Mouse (Mus musculus) kidney, postnatal 36 days (tissue): ENCODE data around the gene Gm11549.

Source experiments
- DNase-seq, 2 experiments: peaks; one replicate each; pipeline ENCODE4 v3.0.0; 2021 to 2022; ENCODE audit warnings: mixed read lengths in 2 of 2

The Gm11549 gene

DNA sequence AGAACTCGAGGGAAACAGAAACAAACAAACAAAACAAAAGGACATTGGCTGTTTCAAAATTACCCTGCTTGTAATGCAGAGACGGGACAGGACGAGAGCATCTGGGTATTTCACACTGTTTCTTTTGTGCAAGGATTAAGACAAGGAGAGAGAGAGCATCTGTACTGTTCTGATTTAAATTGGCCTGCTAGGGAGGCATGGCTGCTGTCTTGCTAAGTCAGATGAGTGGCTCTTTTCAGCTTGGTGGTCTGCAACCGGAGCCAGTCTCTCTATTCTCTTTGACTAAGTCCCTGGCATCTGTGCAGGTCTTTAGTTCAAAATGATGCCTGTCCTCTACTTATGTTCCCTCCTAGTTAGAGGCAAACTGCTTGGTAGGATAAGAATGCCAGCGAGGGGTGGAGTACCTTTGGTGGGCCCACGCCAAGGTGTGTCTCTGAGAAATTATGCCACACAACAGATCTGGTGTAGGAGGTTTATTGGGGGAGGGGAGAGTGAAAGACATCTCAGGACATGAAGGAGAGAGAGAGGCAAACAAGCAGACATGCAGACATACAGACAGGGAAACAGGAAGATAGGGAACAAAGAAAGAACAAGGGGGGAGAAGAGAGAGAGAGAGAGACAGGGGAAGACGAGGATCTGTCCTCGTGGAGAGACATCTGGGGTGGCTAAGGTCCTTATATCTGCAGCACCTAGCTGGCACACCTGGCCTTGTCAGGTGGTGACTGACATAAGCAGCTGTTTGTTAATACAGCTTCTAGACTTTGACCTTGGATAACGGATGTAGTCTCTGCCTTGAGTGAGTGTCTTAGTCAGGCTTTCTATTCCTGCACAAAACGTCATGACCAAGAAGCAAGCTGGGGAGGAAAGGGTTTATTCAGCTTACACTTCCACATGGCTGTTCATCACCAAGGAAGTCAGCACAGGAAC, 15.5 kb downstream of the Gm11549 start:
- no peak for DNase-seq

DNA sequence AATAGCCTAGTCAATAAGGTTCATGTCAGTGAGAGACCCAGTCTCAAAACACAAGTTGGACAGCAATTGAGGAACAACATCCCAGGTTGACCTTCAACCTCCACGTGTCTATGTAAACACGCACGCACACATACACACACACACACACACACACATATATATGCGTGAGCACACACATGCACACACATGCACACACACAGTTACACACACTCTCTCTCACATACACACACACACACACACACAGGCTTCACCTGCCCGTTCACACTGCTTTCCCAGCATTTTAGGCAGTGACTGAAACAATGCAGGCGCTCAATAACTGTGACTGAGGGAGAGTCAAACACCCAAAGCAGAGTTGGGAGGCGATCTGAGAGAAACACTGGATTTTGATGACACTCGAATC, 16.3 kb downstream of the Gm11549 start:
- no peak for DNase-seq

DNA sequence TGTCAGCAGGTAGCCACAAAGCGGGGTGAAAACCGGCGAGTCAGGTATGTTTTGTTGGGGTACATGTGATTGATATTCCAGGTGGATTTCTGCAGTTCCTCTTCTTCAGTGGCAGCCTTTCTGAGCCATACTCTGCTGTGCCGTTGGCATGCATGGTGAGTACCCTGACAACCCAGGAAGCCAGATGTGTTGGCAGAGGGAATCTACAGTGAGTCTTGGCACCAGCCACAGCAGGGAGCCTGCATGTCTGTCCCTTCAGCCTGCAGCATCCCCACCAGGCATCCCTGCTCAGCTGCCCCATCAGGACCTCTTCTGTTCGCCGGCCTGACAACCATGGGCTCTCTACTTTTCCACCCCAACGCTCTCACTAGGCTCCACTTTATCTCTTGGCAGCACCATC, 20.1 kb downstream of the Gm11549 start:
- DNase-seq = no peak

DNA sequence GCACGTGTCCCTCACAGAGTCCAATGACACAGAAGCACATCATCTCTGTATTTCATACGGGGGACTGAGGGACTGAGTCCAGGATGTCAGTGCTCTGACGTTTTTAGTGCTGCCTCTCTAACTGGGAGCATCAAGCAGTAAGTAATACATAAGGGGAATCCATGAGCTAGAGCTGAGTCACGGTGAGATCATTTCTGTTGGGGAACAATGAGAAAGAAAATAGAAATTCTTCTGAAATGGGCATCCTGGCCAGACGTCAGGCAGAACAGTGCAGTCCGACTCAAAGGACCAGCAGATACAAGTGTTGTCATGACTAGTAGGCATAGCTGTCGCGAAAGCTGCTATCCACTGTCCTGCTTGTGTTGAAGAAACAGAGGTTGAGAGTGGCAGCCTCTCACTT, 20.6 kb downstream of the Gm11549 start:
- DNase-seq = no peak

DNA sequence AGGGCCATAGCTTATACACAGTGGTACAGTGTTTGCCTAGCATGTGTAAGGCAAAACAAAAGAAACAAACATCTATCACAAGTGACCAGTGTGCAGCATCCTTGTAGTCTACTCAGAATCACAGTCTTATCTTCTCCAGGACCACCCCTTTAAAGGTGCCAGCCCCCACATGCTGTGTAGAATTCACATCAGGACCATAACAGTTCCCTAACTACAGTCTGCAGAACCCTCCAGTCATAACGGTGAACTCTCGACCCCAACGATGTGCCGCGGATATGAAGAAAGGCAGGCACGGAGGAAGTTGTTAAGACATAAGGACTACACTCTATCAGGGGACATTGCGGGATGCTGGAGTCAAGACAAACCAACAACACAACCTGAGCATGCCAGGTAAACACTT, 22.2 kb downstream of the Gm11549 start:
- DNase-seq = no peak

DNA sequence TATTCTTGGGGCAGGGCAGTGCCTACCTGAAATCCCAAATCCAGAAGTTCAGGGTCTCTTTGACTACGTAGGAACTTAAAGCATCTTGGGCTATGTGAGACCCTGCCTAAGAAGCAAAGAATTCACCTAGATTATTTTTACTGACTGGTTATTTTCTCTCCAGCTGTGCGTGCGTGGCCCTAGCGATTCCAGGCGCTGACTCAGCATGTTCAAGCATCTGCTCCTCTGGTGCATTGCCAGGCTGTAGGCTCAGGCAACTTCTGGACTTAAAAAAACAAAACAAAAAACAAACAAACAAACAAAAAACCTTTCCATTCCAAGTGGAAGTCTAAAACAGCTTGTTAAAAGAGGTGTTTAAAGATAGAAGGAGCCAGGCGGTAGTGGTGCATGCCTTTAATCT, 23.4 kb downstream of the Gm11549 start:
- DNase-seq = no peak

DNA sequence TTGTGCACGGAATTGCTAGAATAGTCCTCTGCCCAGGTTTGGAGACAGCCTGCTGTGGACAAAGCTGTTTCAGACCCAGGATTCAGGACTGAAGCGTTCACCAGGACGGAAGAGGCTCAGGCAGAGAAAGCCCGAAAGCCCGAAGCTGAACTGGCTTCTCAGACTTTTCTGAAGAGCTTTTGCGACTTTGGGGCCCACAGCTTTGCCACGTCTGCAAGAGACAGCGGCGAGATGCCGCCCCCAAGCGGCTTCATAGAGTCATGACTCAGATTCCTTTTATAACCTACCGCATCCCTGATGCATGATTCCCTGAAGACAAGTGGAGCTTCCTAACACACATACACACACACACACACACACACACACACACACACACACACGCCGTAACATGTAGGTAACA, 24.9 kb downstream of the Gm11549 start:
- DNase-seq = peak; percentile 57 to 87

DNA sequence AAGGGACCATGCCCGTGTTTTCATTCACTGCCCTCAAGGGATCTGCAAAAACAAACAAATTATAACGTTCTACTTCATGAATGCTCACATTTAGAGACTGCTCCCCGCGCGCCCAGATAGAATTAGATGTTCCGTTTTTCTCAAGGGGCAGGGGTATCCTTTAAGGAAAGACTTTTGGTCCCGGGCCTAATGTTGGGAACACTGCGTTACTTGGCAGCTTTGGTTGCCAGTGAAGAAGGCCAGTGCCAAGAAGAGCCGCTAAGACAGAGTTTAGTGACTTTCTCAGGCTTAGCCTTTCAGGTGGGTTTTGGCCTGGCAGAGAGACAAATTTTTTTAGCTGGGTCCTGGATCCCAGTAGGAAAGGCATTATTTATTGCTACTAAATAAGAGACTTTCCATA, 25.3 kb downstream of the Gm11549 start:
- DNase-seq = no peak

DNA sequence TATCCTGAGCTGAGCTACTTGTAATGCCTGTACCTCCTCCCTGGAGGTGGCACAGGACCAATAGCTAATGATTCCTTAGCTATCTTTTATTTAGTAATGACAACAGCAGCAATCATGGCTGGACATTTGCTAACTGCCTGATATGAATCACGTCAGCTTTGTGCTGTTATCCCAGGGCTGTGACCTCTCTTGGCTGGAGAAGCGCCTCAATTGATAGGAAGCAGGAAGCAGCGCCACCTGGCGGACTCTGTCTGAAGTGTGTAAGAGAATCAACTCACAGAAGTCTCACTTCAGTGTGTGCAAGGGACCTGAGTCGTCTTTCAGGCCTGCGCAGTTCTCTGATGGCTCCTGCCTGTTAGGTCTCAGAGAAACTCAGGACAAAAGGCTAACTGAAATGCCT, 26.2 kb downstream of the Gm11549 start:
- peak; percentile 87 to 96 for DNase-seq

DNA sequence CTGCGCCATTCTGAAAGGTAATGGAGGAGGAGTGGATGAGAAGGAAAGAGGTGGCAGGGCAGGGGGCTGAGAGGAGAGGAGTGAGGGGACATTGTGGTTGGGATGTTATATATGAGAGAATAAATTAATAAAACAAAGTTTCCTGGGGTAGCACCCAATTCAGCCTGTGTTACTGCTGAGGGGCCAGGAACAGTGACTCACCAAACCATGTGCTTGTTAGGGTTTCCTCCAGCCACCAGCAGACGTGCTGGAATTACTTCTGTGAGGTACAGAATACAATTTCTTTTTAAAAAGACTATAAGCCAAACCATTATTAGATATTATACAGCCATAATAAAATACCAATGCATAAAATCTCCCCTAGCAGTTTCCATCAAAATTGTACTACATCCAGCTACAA, 27.0 kb downstream of the Gm11549 start:
- DNase-seq = no peak

DNA sequence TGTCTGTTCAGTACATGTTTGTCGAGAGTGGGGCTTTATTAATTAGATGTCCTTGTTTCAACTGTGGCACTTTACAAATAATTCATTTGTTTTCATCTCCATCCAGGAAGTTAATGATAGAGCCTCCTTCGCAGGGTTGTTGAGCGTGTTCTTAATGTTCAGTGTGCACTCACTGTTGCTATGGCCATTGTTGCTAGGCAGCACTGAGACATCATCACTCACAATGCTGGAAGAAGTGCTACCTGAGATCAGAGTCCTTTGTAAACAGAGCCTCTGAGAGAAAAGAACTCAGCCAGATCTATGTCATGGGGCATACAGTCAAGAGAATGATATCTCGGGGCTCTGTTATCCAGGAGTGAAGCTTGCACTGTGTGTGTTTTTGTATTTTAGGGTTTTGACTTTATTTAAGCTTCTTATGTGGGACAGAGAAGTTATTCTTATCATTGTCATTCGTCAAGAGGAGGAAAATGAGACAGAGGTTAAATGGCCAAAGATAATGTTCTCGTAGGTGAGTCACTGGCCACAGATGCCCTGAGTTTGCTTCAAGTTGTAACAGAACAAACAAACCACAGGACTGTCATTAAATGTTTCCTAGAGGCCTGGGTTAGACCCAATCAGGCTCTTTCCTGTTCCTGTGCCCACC, 27.9 kb downstream of the Gm11549 start:
- no peak for DNase-seq

DNA sequence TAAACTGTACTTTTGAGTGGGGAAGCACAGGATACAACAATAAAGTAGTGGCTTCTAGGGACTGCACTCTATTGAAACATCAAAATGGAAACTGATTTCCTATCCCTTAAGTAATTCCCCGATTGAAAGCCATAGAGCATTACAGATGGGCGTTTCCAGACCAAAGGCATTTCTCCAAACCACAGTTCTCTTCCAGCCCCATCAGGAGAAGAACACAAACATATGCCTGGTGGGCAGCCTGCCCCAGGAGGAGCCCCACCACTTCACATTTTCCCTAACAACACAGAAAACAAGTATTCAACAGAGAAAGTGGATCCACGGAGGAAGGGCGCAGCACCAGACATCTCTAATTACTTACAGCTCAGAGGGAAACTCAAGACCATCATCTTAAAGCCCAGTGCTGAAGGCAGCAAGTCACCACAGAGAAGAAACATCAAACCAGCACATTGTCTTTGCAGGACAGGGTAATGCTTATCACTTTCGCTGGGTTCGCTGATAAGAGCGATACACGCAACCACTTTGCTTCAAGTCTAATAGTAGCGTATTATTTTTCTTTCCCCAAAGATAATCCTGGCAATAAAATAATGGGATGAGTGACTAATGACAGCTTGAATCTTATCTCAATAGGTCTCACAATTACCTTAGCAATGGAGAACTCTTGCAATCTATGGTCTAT, 28.8 kb downstream of the Gm11549 start:
- no peak for DNase-seq

DNA sequence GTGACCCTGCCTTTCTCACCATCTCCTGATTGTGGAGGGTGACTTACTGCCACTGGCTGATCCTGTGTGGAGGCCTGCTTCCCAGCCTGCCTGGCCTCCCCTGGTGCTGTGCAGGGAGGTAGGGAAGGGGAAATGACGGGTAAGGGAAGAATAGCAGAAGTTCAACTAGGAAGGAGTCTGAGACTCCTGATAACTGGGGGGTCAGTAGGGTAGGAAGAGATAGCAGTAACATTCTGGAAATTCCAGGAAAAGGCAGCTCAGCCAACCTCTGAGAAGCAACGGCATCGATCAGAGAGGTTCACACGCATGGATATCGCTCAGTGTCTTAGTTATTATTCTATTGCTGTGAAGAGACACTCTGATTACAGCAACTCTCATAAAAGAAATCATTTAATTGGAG, 30.1 kb downstream of the Gm11549 start:
- DNase-seq = no peak

DNA sequence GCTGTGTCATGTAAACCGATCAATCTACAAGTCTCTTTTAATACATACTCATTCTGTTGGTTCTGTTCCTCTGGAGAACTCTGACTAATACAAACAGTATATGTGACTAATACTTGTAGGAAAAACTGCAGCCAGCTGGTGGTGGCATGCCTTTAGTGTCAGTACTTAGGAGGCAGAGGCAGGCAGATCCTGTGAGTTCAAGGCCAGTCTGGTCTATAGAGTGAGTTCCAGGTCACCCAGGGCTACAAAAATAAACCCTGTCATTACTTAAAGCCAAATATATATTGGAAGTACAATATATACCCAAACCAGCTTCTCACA, 32.1 kb downstream of the Gm11549 start:
- DNase-seq = no peak

DNA sequence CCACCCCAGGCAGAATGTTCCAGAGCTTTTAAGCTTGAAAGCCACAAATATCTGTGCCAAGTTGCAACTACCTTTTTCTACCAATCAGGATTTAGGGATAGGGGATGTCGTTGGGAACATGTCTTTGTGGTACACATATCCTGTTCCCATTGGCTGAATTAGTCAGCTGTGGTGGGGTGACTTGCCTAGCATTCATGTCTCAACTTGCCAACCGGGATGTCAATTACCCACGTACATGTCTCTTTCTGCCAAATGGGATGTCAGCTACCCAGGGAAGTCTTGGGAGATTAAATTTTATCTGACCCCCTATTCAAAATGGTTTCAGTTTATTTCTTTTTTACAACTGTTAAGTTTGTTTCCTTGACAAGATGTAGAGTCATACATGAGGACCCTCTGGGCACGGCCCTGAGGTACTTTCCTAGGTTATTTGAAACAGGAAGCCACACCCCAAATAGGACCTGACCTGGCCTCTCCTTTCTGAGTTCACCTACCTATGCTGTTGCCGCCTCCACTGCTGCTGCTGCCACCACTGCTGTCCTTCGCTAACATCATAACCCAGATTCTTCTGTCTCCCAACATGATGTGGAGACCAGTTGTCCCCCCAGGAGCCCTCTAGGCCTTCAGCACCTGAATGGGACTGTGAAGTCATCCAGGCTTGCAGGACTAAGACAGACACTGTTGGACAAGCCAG, 32.6 kb downstream of the Gm11549 start:
- DNase-seq = no peak

DNA sequence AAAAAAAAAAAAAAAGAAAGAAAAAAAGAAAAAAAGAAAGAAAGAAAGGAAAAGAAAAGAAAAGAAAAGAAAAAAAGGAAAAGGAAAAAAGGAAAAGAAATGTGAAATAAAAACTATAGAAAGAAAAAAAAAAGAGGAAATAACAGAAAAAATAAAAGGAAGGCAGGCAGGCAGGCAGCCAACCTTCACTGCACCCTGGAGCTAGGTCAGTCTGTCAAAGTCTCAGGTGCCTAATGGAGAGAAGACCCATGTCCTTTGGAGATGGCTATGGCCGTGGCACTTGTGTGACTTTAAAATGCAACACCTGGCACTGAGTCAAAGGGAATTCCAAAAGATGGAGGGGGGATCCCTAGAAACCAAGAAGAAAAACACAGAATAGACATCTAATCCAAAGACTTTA, 33.2 kb downstream of the Gm11549 start:
- DNase-seq = no peak

DNA sequence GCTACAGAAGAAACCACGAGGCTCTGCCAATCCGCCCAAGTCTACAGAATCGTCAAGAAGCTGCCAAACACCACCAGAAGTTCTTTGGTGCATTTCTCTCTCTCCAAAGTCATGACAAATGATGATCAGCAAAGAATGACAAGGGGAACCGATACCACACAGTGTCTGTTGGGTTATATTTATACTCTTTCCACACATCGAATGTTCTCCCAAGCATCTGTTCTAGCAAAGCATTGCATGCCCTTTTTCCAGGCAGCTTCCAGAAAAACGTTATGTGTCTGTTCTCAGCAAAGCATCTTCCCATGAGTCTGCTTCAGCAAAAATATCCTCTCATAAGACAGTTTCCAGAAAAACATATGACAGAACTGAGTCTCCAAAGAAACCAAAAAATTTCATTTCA, 34.7 kb downstream of the Gm11549 start:
- DNase-seq = no peak

DNA sequence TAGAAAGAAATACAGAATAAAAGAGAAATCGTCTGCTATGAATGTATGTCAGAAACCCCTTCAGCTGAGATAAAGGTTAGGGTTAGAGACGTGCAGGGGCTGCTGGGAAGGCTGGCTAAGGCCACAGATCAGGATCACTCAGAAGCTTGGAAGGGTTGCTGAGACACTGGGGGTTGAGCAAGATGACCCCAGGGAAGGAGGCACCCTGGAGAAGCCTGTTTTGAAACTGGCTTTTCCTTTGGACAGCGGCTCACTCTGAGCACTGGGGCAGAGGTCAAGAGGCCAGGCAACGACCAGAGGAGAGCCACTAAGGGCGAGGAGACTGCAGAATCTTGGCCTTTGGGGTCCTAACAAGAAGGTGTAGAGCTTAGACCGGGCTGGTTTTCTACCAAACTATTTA, 35.4 kb downstream of the Gm11549 start:
- DNase-seq = no peak

DNA sequence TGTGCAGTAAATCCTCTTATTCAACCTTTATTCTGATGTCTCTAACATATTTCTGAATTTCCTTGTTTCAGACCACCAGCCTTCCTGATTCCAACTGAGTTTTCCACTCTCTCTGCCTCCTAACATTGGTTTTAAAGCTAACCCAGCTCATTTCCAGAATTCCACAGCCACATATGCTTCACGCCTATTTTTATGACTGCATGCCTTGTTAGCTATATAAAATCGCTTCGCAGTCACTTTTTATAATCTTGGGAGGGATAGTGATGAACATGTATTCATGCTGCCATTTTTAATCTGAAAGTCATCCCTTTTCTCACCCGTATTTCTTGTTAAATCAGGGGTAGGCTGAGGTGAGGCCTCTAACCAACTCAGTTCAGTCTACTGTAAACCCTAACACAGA, 37.3 kb downstream of the Gm11549 start:
- no peak for DNase-seq

DNA sequence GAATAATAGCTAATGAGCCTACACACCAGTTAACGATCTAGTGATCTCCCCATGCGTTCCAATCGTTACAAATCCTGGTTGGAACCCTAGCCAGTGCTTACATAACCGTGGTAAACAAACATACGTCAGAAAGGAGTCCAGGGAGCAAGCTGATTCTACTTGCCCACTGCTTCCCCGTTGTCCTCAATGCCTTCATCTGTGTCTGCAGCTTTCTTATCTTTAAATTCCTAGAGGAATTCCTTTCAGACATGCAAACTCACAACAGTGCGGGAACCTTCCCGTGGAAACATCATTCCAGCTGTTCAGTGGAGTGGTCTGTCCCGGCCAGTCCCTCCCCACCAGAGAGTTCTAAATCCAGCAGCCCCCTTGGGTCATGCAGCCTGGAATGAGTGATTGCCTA, 38.7 kb downstream of the Gm11549 start:
- DNase-seq = no peak

DNA sequence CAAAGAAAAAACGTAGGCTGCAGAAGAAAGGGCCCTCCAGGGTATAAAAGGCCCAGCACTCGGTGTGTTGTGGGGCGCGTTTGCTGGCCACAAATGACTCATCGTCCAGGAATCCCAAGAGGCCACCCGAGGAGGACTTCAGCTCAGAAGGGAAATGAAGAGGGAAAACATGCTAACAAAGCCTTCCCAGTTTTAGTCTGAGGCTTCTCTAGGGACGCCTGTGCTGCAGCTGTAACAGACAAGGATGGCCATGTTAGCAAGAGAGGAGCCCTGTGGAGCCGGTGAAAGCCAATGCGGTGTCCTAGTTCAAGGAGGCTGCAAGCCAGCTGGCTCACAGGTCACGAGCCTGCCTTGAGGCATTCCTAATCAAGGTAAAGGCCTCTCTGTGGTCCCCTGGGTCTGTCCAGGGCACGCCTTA, 39.8 kb downstream of the Gm11549 start:
- DNase-seq = peak; percentile 38 to 43

DNA sequence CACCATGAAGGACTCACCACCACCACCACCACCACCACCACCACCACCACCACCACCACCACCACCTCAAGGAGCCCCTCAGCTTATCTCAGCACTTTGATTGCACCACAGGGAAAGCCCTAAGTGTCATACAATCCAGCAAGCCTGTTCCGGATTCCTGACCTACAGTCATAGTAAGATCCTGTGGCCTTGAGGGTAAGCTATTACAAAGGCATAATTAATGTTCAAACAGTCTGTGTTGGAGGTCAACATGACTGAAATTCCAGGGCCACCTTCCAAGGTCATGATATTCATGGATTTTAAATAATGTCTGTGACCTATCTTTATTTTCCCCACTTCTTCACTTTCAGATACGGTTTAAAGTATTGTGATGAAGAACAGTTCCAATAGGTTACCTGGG, 41.1 kb downstream of the Gm11549 start:
- no peak for DNase-seq

DNA sequence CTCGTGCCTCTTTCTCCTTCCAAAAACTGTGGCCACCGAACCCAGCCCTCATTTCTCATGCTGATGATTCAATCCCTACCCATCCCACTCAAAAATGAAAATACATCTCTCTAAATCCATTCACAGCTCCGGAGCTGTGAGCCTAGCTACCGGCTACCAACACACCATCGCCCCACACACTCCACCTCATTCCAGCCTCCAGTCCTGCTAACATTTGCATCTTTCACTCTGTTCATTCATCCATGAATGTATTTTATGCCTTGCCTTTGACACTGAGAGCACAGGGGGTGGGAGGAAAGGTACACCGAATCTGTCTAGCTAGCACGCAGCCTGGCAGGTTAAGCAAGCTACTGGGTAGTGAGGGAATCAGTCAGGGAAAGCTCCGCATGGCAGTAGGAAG, 42.8 kb downstream of the Gm11549 start:
- no peak for DNase-seq
